Mouse (Mus musculus) embryonic facial prominence, embryonic 14.5 days (tissue): ENCODE data around the gene Zmiz1. TPM values are rescaled to one million over a fixed set of nuclear protein-coding genes. Genes with fewer than 3 reads are reported as not detected.

Experiments
- ATAC-seq: fragments of 200-750 bp; cut with Nextera tagmentation; 2 replicates; pipeline ENCODE4 v1.8.0; 2017; ENCODE audit warnings: low read depth, moderate number of reproducible peaks, moderate TSS enrichment
- DNase-seq: peaks from one replicate; pipeline ENCODE4 v3.0.0-alpha.2; 2015; ENCODE audit warnings: low spot score
- H3K27ac ChIP-seq: fragments of 300-500 bp; sonication (generic); replicated peaks from 2 replicates; pipeline ENCODE4 v1.5.1; 2014; ENCODE audit warnings: low read depth, mild to moderate bottlenecking, low read length, moderate library complexity
- H3K27me3 ChIP-seq: fragments of 300-500 bp; sonication (generic); replicated peaks from 2 replicates; pipeline ENCODE4 v1.6.1; 2014; ENCODE audit warnings: low read length; ENCODE audit not compliant: control insufficient read depth, insufficient read depth
- H3K36me3 ChIP-seq: fragments of 300-500 bp; sonication (generic); 2 replicates; pipeline ENCODE4 v1.6.1; 2014; ENCODE audit warnings: low read length, mixed read lengths; ENCODE audit not compliant: control insufficient read depth, insufficient read depth
- H3K4me1 ChIP-seq: fragments of 300-500 bp; sonication (generic); 2 replicates; pipeline ENCODE4 v1.6.1; 2014; ENCODE audit warnings: antibody characterized with exemption, low read length; ENCODE audit not compliant: control insufficient read depth, insufficient read depth
- H3K4me2 ChIP-seq: fragments of 300-500 bp; sonication (generic); 2 replicates; pipeline ENCODE4 v1.6.1; 2014; ENCODE audit warnings: low read depth, mild to moderate bottlenecking, low read length, moderate library complexity, mixed read lengths
- H3K4me3 ChIP-seq: fragments of 300-500 bp; sonication (generic); 2 replicates; pipeline ENCODE4 v1.5.1; 2014; ENCODE audit warnings: low read depth, mild to moderate bottlenecking, low read length
- H3K9ac ChIP-seq: fragments of 300-500 bp; sonication (generic); 2 replicates; pipeline ENCODE4 v1.6.1; 2014; ENCODE audit warnings: low read depth, mild to moderate bottlenecking, low read length, moderate library complexity, mixed read lengths
- H3K9me3 ChIP-seq: fragments of 300-500 bp; sonication (generic); 2 replicates; pipeline ENCODE4 v1.6.1; 2016; ENCODE audit warnings: low read length; ENCODE audit not compliant: control insufficient read depth
- WGBS: fragments of 180-500 bp; shearing (Covaris S2); extraction: QIAGEN DNeasy Blood & Tissue Kit; methylation state at CpG from one replicate; pipeline ENCODE4 v1.1.7; 2014; 5-methylcytosine and 5-hydroxymethylcytosine counted together
- polyA plus RNA-seq: library from polyadenylated mRNA; unstranded; fragments of >200 nt; fragmentation: Nextera tagmentation; extraction: Ambion mirVana; gene quantifications from 2 replicates; pipeline ENCODE4 v1.2.1, GENCODE M21; 2014

Gene Zmiz1
- polyA plus RNA-seq, 1 experiment from 2014 or later = 31.3 TPM

DNA sequence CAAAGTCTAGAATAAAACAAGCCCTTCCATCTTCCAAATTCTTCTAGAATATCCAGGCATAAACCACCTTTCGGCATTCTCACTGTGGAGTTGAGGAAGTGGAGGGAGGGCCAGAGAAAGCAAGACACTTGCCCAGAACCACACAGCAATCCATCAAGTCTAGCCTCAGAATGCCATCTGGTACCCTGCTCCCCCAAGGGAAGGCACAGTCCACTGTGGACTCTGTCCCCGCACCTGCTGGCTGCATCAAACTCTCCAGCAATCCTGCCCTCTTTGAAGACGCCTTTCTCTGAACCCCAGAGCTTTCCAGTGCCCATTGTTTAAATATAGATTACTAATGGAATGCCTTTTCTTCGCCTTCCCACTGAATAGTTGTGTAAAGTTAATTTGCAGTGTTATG lies 62.5 kb downstream of the Zmiz1 start:
- Histone ChIP-seq H3K27me3 (no peaks in the 10 kb centered on the region), H3K36me3 (no peaks in the 10 kb centered on the region), H3K4me3 (no peak overlapping the region), H3K9me3 (no peaks in the 10 kb centered on the region), H3K4me1 (peaks cover 9% of the 10 kb centered on the region), H3K4me2 (no peak overlapping the region), H3K27ac (no peak overlapping the region), H3K9ac (no peak overlapping the region)
- WGBS = 74% methylated on average over 4 of the region's 4 CpGs
- no peak for ATAC-seq
- DNase-seq = no peak

GRCm38 (mm10) chr14:25522415-25522814 lies 63.4 kb downstream of the Zmiz1 start:
- Histone ChIP-seq H3K36me3 (no peaks in the 10 kb centered on the region), H3K27me3 (no peaks in the 10 kb centered on the region), H3K4me3 (no peak overlapping the region), H3K27ac (no peak overlapping the region; the same call in 1 of the 2 replicates), H3K9ac (no peak overlapping the region; the same call in 1 of the 2 replicates), H3K4me2 (no peak overlapping the region), H3K9me3 (no peaks in the 10 kb centered on the region), H3K4me1 (peaks cover 8% of the 10 kb centered on the region; the same call in 1 of the 2 replicates)
- ATAC-seq (no peak), DNase-seq (no peak)
- 40% methylated on average over 4 of the region's 4 CpGs for WGBS

GRCm38 (mm10) chr14:25523230-25524110 lies 64.5 kb downstream of the Zmiz1 start:
- 51% methylated on average over 11 of the region's 11 CpGs for WGBS
- H3K4me2 ChIP-seq = no peak overlapping the region
- no peaks in the 10 kb centered on the region for H3K36me3 ChIP-seq
- H3K9ac ChIP-seq = no peak overlapping the region
- no peaks in the 10 kb centered on the region for H3K27me3 ChIP-seq
- no peak for DNase-seq
- no peaks in the 10 kb centered on the region for H3K9me3 ChIP-seq
- no peak for ATAC-seq
- H3K4me1 ChIP-seq = peaks cover 5% of the 10 kb centered on the region; the same call in 1 of the 2 replicates
- H3K27ac ChIP-seq = no peak overlapping the region
- no peak overlapping the region for H3K4me3 ChIP-seq

DNA sequence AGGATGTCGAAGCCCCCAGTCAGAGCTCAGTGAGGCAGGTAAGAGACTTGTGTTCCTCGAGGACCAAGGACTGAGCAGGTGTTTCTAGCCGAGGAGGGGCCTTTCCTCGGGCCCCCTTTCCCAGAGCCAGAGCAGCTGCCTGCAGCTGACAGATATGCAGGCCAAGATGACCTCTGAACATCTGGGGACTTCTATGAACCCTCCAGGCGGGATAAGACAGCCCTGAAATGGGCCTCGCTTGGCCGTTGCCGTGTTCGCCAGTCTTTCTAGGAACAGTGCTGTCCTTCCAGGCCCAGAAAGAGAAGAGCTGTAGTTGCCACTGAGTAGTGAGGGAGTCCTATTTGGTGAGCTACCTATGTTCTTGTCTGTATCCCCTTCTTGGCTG lies 65.1 kb downstream of the Zmiz1 start:
- no peaks in the 10 kb centered on the region for H3K36me3 ChIP-seq
- no peak overlapping the region for H3K4me2 ChIP-seq
- H3K4me1 ChIP-seq = peaks cover 5% of the 10 kb centered on the region; the same call in 1 of the 2 replicates
- H3K27ac ChIP-seq = no peak overlapping the region
- no peaks in the 10 kb centered on the region for H3K9me3 ChIP-seq
- H3K27me3 ChIP-seq = no peaks in the 10 kb centered on the region
- no peak overlapping the region for H3K4me3 ChIP-seq
- no peak for ATAC-seq
- no peak for DNase-seq
- WGBS = 67% methylated on average over 9 of the region's 9 CpGs
- H3K9ac ChIP-seq = no peak overlapping the region

DNA sequence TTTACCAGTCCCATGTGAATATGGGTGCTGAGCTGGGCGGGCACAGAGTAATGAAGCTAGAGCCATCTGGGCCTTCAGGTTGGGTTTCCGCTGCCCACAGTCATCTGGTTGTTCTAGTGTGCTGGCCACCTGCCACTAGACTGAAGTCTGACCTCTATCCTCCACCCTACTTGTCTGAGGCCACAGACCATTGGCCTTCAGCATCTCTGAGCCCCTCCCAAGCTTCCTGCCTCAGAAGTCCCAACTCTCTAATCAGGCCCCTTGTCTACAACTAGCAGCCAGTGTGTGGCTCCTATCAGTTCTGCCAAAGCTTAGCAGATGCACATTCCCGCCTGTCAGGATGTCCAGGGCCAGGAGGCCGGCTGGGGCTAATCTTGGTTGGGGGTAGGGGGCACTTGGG lies 65.9 kb downstream of the Zmiz1 start:
- ATAC-seq (no peak), DNase-seq (no peak)
- Histone ChIP-seq H3K9ac (no peak overlapping the region), H3K4me2 (no peak overlapping the region), H3K4me1 (peaks cover 3% of the 10 kb centered on the region; the same call in 1 of the 2 replicates), H3K9me3 (no peaks in the 10 kb centered on the region), H3K4me3 (no peak overlapping the region), H3K27ac (0 out of 2 replicates have a peak overlapping the region, but pooled peaks have one; percentile 1), H3K27me3 (no peaks in the 10 kb centered on the region), H3K36me3 (no peaks in the 10 kb centered on the region)
- 71% methylated on average over 4 of the region's 4 CpGs for WGBS

- DNase-seq = no peak
- no peaks in the 10 kb centered on the region for H3K9me3 ChIP-seq
- WGBS = 59% methylated on average over 8 of the region's 8 CpGs
- no peak overlapping the region for H3K4me2 ChIP-seq
- no peak overlapping the region for H3K4me3 ChIP-seq
- H3K9ac ChIP-seq = no peak overlapping the region
- no peaks in the 10 kb centered on the region for H3K4me1 ChIP-seq
- H3K27ac ChIP-seq = no peak overlapping the region
- no peaks in the 10 kb centered on the region for H3K36me3 ChIP-seq
- ATAC-seq = no peak
- no peaks in the 10 kb centered on the region for H3K27me3 ChIP-seq
Observed at GRCm38 (mm10) chr14:25525729-25526128, 66.7 kb downstream of the Zmiz1 start.

GRCm38 (mm10) chr14:25526872-25527271 lies 67.9 kb downstream of the Zmiz1 start:
- Histone ChIP-seq H3K9ac (no peak overlapping the region), H3K4me2 (no peak overlapping the region), H3K27ac (no peak overlapping the region), H3K4me3 (no peak overlapping the region), H3K9me3 (no peaks in the 10 kb centered on the region), H3K36me3 (no peaks in the 10 kb centered on the region), H3K4me1 (no peaks in the 10 kb centered on the region), H3K27me3 (no peaks in the 10 kb centered on the region)
- WGBS = 94% methylated on average over 8 of the region's 8 CpGs
- ATAC-seq = no peak
- no peak for DNase-seq

DNA sequence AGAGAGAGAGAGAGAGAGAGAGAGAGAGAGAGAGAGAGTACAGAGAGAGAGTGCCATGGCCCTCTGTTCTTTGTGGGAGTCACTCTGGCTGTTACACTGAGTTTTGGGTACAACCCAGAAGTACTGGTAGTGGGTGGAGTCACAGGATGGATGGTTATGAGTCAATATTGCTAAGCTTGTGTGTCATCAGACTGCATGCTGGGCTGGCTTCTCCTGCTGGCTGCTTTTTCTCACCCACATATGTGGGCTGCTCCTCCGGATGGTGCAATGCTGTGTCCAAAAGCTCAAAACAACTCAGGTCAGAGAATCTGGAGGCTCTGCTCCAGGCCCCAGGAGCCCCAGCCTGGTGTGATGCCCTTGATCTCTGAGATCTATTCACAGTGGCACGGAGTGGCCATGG lies 68.3 kb downstream of the Zmiz1 start:
- H3K36me3 ChIP-seq = no peaks in the 10 kb centered on the region
- H3K27me3 ChIP-seq = no peaks in the 10 kb centered on the region
- H3K9me3 ChIP-seq = no peaks in the 10 kb centered on the region
- WGBS = 83% methylated on average over 2 of the region's 2 CpGs
- no peak overlapping the region for H3K27ac ChIP-seq
- ATAC-seq (no peak), DNase-seq (no peak)
- no peak overlapping the region for H3K4me2 ChIP-seq
- H3K4me3 ChIP-seq = no peak overlapping the region
- no peaks in the 10 kb centered on the region for H3K4me1 ChIP-seq
- no peak overlapping the region for H3K9ac ChIP-seq

- 93% methylated on average over 4 of the region's 4 CpGs for WGBS
- Histone ChIP-seq H3K4me3 (no peak overlapping the region), H3K9me3 (no peaks in the 10 kb centered on the region), H3K9ac (no peak overlapping the region), H3K27me3 (no peaks in the 10 kb centered on the region), H3K36me3 (no peaks in the 10 kb centered on the region), H3K4me1 (peaks cover 5% of the 10 kb centered on the region), H3K27ac (no peak overlapping the region), H3K4me2 (no peak overlapping the region)
- DNase-seq (no peak), ATAC-seq (no peak)
Observed at GRCm38 (mm10) chr14:25530342-25530741, 71.4 kb downstream of the Zmiz1 start.
